Mouse (Mus musculus) midbrain, embryonic 11.5 days (tissue): Measurements from ENCODE around the gene Gm9844. TPM values are rescaled to one million over a fixed set of nuclear protein-coding genes. Genes with fewer than 3 reads are reported as not detected.

Experiments used
- ATAC-seq: fragments of 200-750 bp; cut with Nextera tagmentation; 2 replicates; pipeline ENCODE4 v1.8.0; 2017; ENCODE audit warnings: moderate TSS enrichment, moderate library complexity; ENCODE audit not compliant: low FRiP score
- DNase-seq: peaks from one replicate; pipeline ENCODE4 v3.0.0; 2015; ENCODE audit warnings: low spot score; ENCODE audit errors: missing footprints
- H3K27ac ChIP-seq: fragments of 300-500 bp; sonication (generic); 2 replicates; pipeline ENCODE4 v1.5.1; 2014; ENCODE audit warnings: low read depth, low read length
- H3K27me3 ChIP-seq: fragments of 300-500 bp; sonication (generic); 2 replicates; pipeline ENCODE4 v1.6.1; 2014; ENCODE audit warnings: mild to moderate bottlenecking, low read length, moderate library complexity, mixed read lengths; ENCODE audit not compliant: control insufficient read depth, insufficient read depth
- H3K36me3 ChIP-seq: fragments of 300-500 bp; sonication (generic); 2 replicates; pipeline ENCODE4 v1.6.1; 2014; ENCODE audit warnings: mild to moderate bottlenecking, low read length, moderate library complexity, mixed read lengths; ENCODE audit not compliant: control insufficient read depth, insufficient read depth
- H3K4me1 ChIP-seq: fragments of 300-500 bp; sonication (generic); 2 replicates; pipeline ENCODE4 v1.6.1; 2014; ENCODE audit warnings: low read length; ENCODE audit not compliant: control insufficient read depth, insufficient read depth
- H3K4me2 ChIP-seq: fragments of 300-500 bp; sonication (generic); 2 replicates; pipeline ENCODE4 v1.6.1; 2014; ENCODE audit warnings: mild to moderate bottlenecking, moderate library complexity
- H3K4me3 ChIP-seq: fragments of 300-500 bp; sonication (generic); 2 replicates; pipeline ENCODE4 v1.5.1; 2014; ENCODE audit warnings: low read depth, low read length
- H3K9ac ChIP-seq: fragments of 300-500 bp; sonication (generic); 2 replicates; pipeline ENCODE4 v1.6.1; 2014; ENCODE audit warnings: low read length
- H3K9me3 ChIP-seq: fragments of 300-500 bp; sonication (generic); 2 replicates; pipeline ENCODE4 v1.6.1; 2016; ENCODE audit warnings: low read length; ENCODE audit not compliant: control insufficient read depth
- WGBS: fragments of 180-500 bp; shearing (Covaris S2); extraction: QIAGEN DNeasy Blood & Tissue Kit; methylation state at CpG from one replicate; pipeline ENCODE4 v1.1.7; 2014; 5-methylcytosine and 5-hydroxymethylcytosine counted together
- polyA plus RNA-seq: library from polyadenylated mRNA; unstranded; fragments of >200 nt; fragmentation: Nextera tagmentation; extraction: Ambion mirVana; gene quantifications from 2 replicates; pipeline ENCODE4 v1.2.1, GENCODE M21; 2014

Gm9844 gene
- polyA plus RNA-seq, 1 experiment from 2014 or later: 20.6 TPM

GRCm38 (mm10) chr7:24856460-24857120 lies 5.4 kb upstream of the Gm9844 start:
- Histone ChIP-seq H3K27me3 (no peaks in the 10 kb centered on the region), H3K27ac (no peak overlapping the region), H3K9ac (no peak overlapping the region), H3K4me1 (no peaks in the 10 kb centered on the region), H3K4me3 (no peak overlapping the region), H3K9me3 (no peaks in the 10 kb centered on the region), H3K4me2 (no peak overlapping the region), H3K36me3 (no peaks in the 10 kb centered on the region)
- 31% methylated on average over 6 of the region's 6 CpGs for WGBS
- ATAC-seq: no peak
- DNase-seq: no peak

GRCm38 (mm10) chr7:24859234-24859633 lies 2.8 kb upstream of the Gm9844 start:
- 81% methylated on average over 5 of the region's 5 CpGs for WGBS
- Histone ChIP-seq H3K36me3 (no peaks in the 10 kb centered on the region), H3K27me3 (no peaks in the 10 kb centered on the region), H3K9ac (no peak overlapping the region), H3K4me3 (no peak overlapping the region), H3K27ac (no peak overlapping the region), H3K9me3 (no peaks in the 10 kb centered on the region), H3K4me1 (no peaks in the 10 kb centered on the region), H3K4me2 (no peak overlapping the region)
- DNase-seq (no peak), ATAC-seq (no peak)

- Histone ChIP-seq H3K9ac (no peak overlapping the region), H3K9me3 (no peaks in the 10 kb centered on the region), H3K4me2 (no peak overlapping the region), H3K4me1 (no peaks in the 10 kb centered on the region), H3K4me3 (no peak overlapping the region), H3K27me3 (no peaks in the 10 kb centered on the region), H3K36me3 (no peaks in the 10 kb centered on the region), H3K27ac (no peak overlapping the region)
- no peak for ATAC-seq
- peak; percentile 79 for DNase-seq
- WGBS: 88% methylated on average over 4 of the region's 4 CpGs
Measured at GRCm38 (mm10) chr7:24862853-24863252, 840 bp downstream of the Gm9844 start.

- Histone ChIP-seq H3K4me2 (no peak overlapping the region), H3K9ac (no peak overlapping the region)
- WGBS: 27% methylated on average over 6 of the region's 6 CpGs
Measured at GRCm38 (mm10) chr7:24864156-24864555, 2.1 kb downstream of the Gm9844 start.

GRCm38 (mm10) chr7:24869080-24869479 lies 7.1 kb downstream of the Gm9844 start:
- Histone ChIP-seq H3K4me2 (no peak overlapping the region), H3K9me3 (no peaks in the 10 kb centered on the region; the same call in 1 of the 2 replicates), H3K4me3 (no peak overlapping the region), H3K4me1 (no peaks in the 10 kb centered on the region), H3K36me3 (no peaks in the 10 kb centered on the region), H3K9ac (no peak overlapping the region), H3K27me3 (peaks cover 2% of the 10 kb centered on the region; the same call in 1 of the 2 replicates), H3K27ac (no peak overlapping the region)
- ATAC-seq (no peak; the same call in 1 of the 2 replicates), DNase-seq (peak; percentile 83)
- 53% methylated on average over 17 of the region's 17 CpGs for WGBS

More at GRCm38 (mm10) chr7:24864156-24864555, 2.1 kb downstream of the Gm9844 start:
- ATAC-seq (no peak), DNase-seq (peak; percentile 82)
- Histone ChIP-seq H3K4me3 (no peak overlapping the region), H3K27ac (no peak overlapping the region), H3K4me1 (no peaks in the 10 kb centered on the region), H3K27me3 (no peaks in the 10 kb centered on the region), H3K9me3 (no peaks in the 10 kb centered on the region), H3K36me3 (no peaks in the 10 kb centered on the region)

- 58% methylated on average over 41 of the region's 41 CpGs for WGBS
- H3K27ac ChIP-seq: no peak within 1 kb of the TSS
- H3K27me3 ChIP-seq: peaks cover 2% of the 10 kb centered on the region; the same call in 1 of the 2 replicates
- H3K4me3 ChIP-seq: no peak within 1 kb of the TSS
- H3K4me1 ChIP-seq: no peaks in the 10 kb centered on the region
- H3K36me3 ChIP-seq: no peaks in the 10 kb centered on the region
- DNase-seq: peak; percentile 89
- no peaks in the 10 kb centered on the region; the same call in 1 of the 2 replicates for H3K9me3 ChIP-seq
- H3K4me2 ChIP-seq: no peak within 1 kb of the TSS
- no peak within 1 kb of the TSS for H3K9ac ChIP-seq
- ATAC-seq: peak; percentile 33; the same call in 1 of the 2 replicates
Measured at GRCm38 (mm10) chr7:24869532-24870165, 7.6 kb downstream of the Gm9844 start, which contains the start of the genes Lypd4 and Dmrtc2. Gene Lypd4, minus strand, starts transcription at chr7:24869941. Gene Dmrtc2, plus strand, starts transcription at chr7:24870057.

- WGBS: 84% methylated on average over 3 of the region's 3 CpGs
- peak; percentile 28 for DNase-seq
- H3K4me3 ChIP-seq: no peak overlapping the region
- H3K4me1 ChIP-seq: no peaks in the 10 kb centered on the region
- H3K27ac ChIP-seq: no peak overlapping the region
- no peaks in the 10 kb centered on the region for H3K36me3 ChIP-seq
- ATAC-seq: no peak
- H3K27me3 ChIP-seq: no peaks in the 10 kb centered on the region
- H3K4me2 ChIP-seq: no peak overlapping the region
- no peaks in the 10 kb centered on the region for H3K9me3 ChIP-seq
- H3K9ac ChIP-seq: no peak overlapping the region
Measured at GRCm38 (mm10) chr7:24877588-24877987, 15.6 kb downstream of the Gm9844 start.

GRCm38 (mm10) chr7:24879620-24880019 lies 17.6 kb downstream of the Gm9844 start:
- DNase-seq: peak; percentile 85
- no peaks in the 10 kb centered on the region for H3K4me1 ChIP-seq
- no peaks in the 10 kb centered on the region for H3K36me3 ChIP-seq
- no peaks in the 10 kb centered on the region for H3K27me3 ChIP-seq
- H3K27ac ChIP-seq: no peak overlapping the region
- no peak overlapping the region for H3K4me3 ChIP-seq
- no peaks in the 10 kb centered on the region for H3K9me3 ChIP-seq
- H3K4me2 ChIP-seq: no peak overlapping the region
- ATAC-seq: no peak
- peak overlapping the region; percentile 20; the same call in 1 of the 2 replicates for H3K9ac ChIP-seq
- WGBS: 17% methylated on average over 2 of the region's 2 CpGs
